Mouse (Mus musculus) E14TG2a.4 (cell line): ENCODE measurements around the gene Wbp2.
"Not testable (repeated sequence)": the region's sequence is repeated elsewhere in the genome, so short reads cannot be mapped to it uniquely, and the experiment has no call there.

Experiments
- H3K27me3 ChIP-seq: 2 replicates; pipeline ENCODE4 v1.6.1; 2014; ENCODE audit warnings: low read length, control low read depth; ENCODE audit not compliant: insufficient read depth
- H3K36me3 ChIP-seq: 2 replicates; pipeline ENCODE4 v1.6.1; 2014; ENCODE audit warnings: low read length, control low read depth; ENCODE audit not compliant: insufficient read depth
- H3K4me1 ChIP-seq: replicated peaks from 2 replicates; pipeline ENCODE4 v1.6.1; 2014; ENCODE audit warnings: low read depth, low read length, control low read depth
- H3K4me3 ChIP-seq: replicated peaks from 2 replicates; pipeline ENCODE4 v1.5.1; 2014; ENCODE audit warnings: mild to moderate bottlenecking, low read length
- H3K9me3 ChIP-seq: 2 replicates; pipeline ENCODE4 v1.6.1; 2014; ENCODE audit warnings: low read length, control low read depth
- CTCF ChIP-seq: conservative IDR thresholded peaks from 2 replicates; pipeline ENCODE4 v1.5.1; 2014; ENCODE audit warnings: low read length
- NANOG ChIP-seq: IDR thresholded peaks from 2 replicates; pipeline ENCODE4 v1.6.1; 2014; ENCODE audit warnings: borderline replicate concordance, low read length, mixed read lengths
- POU5F1 ChIP-seq: IDR thresholded peaks from 2 replicates; pipeline ENCODE4 v1.6.1; 2014; ENCODE audit warnings: low read length, borderline replicate concordance

Gene Wbp2

DNA sequence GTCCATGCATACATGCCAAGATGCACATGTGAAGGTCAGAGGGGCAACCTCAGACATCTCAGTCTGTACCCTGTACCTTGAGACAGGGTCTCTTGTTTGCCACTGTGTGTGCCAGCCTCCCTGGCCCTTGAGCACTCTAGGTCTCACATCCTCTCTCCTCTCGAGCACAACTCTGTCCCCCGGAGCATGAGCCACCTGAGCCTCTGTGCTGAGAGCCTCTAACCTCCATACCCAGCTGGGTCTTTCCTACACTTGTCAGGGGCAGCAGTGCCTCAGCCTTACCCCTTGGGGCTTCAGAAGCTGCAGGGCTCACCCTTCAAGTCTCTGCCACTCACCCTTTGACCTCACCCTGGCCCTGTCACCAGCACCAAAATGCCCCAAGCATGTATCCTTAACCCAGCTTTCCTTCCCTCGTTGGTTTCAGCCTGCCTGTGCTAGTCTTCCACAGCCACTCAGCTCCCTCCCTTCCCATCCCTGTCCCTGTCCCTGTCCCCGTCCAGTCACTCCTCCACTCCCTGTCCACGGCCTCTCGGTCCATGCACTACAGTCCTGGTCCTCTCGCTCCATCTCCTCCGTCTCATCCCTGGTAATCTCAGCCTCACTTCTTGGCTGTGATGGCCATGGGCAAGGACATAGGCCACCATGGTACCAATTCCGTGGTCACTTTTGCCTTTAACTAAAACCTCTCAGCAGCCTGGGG lies 42.4 kb upstream of the Wbp2 start:
- Histone ChIP-seq H3K9me3 (0 out of 2 replicates have a peak, but pooled peaks cover 3% of the 10 kb centered on the region), H3K4me1 (peaks cover 65% of the 10 kb centered on the region), H3K36me3 (peaks cover 30% of the 10 kb centered on the region), H3K4me3 (no peak overlapping the region), H3K27me3 (peaks cover 47% of the 10 kb centered on the region)
- no peak for TF ChIP-seq NANOG
- TF ChIP-seq POU5F1: no peak
- TF ChIP-seq CTCF: no peak

- Histone ChIP-seq H3K4me1 (peaks cover 57% of the 10 kb centered on the region), H3K36me3 (peaks cover 18% of the 10 kb centered on the region), H3K9me3 (0 out of 2 replicates have a peak, but pooled peaks cover 3% of the 10 kb centered on the region), H3K27me3 (peaks cover 47% of the 10 kb centered on the region), H3K4me3 (peak overlapping the region; percentile 63; the same call in 1 of the 2 replicates)
- no peak for TF ChIP-seq NANOG
Observed at GRCm38 (mm10) chr11:116127986-116128385, 41.2 kb upstream of the Wbp2 start.

- Histone ChIP-seq H3K36me3 (peaks cover 11% of the 10 kb centered on the region), H3K27me3 (peaks cover 47% of the 10 kb centered on the region), H3K4me3 (peak within 1 kb of the TSS; percentile 63), H3K4me1 (peaks cover 51% of the 10 kb centered on the region), H3K9me3 (0 out of 2 replicates have a peak, but pooled peaks cover 3% of the 10 kb centered on the region)
- TF ChIP-seq NANOG (no peak), CTCF (no peak), POU5F1 (no peak)
Observed at GRCm38 (mm10) chr11:116127156-116127980, 40.6 kb upstream of the Wbp2 start, which contains the start of gene Trim47. TSS of gene Trim47 (minus strand) at chr11:116127210.

GRCm38 (mm10) chr11:116126261-116126660 lies 39.5 kb upstream of the Wbp2 start:
- TF ChIP-seq NANOG: no peak
- TF ChIP-seq POU5F1: no peak
- TF ChIP-seq CTCF: no peak
- H3K27me3 ChIP-seq: peaks cover 39% of the 10 kb centered on the region
- H3K4me3 ChIP-seq: peak overlapping the region; percentile 35
- 0 out of 2 replicates have a peak, but pooled peaks cover 3% of the 10 kb centered on the region for H3K9me3 ChIP-seq
- peaks cover under 1% of the 10 kb centered on the region; the same call in 1 of the 2 replicates for H3K36me3 ChIP-seq
- peaks cover 42% of the 10 kb centered on the region for H3K4me1 ChIP-seq

GRCm38 (mm10) chr11:116121731-116122245 lies 35.0 kb upstream of the Wbp2 start:
- H3K36me3 ChIP-seq, H3K4me3 ChIP-seq, H3K27me3 ChIP-seq, H3K9me3 ChIP-seq: not testable (repeated sequence)
- H3K4me1 ChIP-seq: peaks cover 32% of the 10 kb centered on the region

- H3K27me3 ChIP-seq: peaks cover 4% of the 10 kb centered on the region; the same call in 1 of the 2 replicates
- no peak overlapping the region for H3K4me3 ChIP-seq
- H3K9me3 ChIP-seq: no peaks in the 10 kb centered on the region
- H3K4me1 ChIP-seq: peaks cover 26% of the 10 kb centered on the region
- TF ChIP-seq NANOG: no peak
- peak; percentile 82 for TF ChIP-seq CTCF
- no peaks in the 10 kb centered on the region for H3K36me3 ChIP-seq
Observed at GRCm38 (mm10) chr11:116117819-116118218, 31.0 kb upstream of the Wbp2 start.

GRCm38 (mm10) chr11:116117241-116117640 lies 30.4 kb upstream of the Wbp2 start:
- no peaks in the 10 kb centered on the region for H3K36me3 ChIP-seq
- peaks cover 4% of the 10 kb centered on the region; the same call in 1 of the 2 replicates for H3K27me3 ChIP-seq
- H3K9me3 ChIP-seq: no peaks in the 10 kb centered on the region
- H3K4me3 ChIP-seq: no peak overlapping the region
- TF ChIP-seq NANOG: no peak
- TF ChIP-seq POU5F1: no peak
- no peak for TF ChIP-seq CTCF
- peaks cover 26% of the 10 kb centered on the region for H3K4me1 ChIP-seq

DNA sequence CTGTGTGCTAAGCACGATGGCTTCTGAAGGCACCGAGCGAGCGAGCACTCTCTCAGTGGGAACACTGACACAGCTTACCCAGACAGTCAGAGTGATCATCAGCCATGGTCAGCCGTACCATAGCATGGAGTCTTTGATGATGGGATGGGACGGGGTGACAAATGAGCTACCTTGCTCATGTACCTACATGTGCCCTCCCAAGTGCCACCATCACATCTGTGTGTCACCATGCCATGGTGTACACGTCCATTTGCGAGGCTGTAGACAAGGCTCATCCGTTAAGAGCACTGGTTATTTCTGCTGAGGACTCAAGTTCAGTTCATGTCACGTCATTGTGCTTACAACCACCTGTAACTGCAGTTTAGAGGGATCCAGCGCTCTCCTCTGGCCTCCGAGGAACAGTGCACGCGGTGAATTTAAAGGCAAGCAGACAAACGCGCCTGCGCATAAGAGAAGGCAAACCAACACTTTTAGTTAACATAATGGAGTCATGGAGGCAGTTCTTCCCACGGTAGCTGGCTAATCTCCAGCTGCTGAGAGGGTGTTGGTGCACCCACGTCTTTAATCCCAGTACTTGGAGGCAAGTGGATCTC lies 24.9 kb upstream of the Wbp2 start:
- H3K36me3 ChIP-seq: no peaks in the 10 kb centered on the region
- peaks cover 60% of the 10 kb centered on the region for H3K27me3 ChIP-seq
- peaks cover 44% of the 10 kb centered on the region for H3K4me1 ChIP-seq
- H3K9me3 ChIP-seq: no peaks in the 10 kb centered on the region
- TF ChIP-seq CTCF (no peak), NANOG (no peak), POU5F1 (no peak)
- H3K4me3 ChIP-seq: no peak overlapping the region
